Mouse (Mus musculus): ENCODE data around the gene Cpe.

GRCm38 (mm10) chr8:64655087-64655486 is 37.8 kb downstream of the Cpe start:
- TF ChIP-seq POLR2A (IDR thresholded peaks at IDR 0.05; ENCODE audit: low read depth, low read length): no peak
- no peak for TF ChIP-seq CTCF (IDR thresholded peaks at IDR 0.05; ENCODE audit: borderline replicate concordance, insufficient read depth, low read length)
